Mouse (Mus musculus): ENCODE data around the gene Hist1h2bn. TPM values are rescaled to one million over a fixed set of nuclear protein-coding genes. Genes with fewer than 3 reads are reported as not detected.
"Not testable (repeated sequence)": the region's sequence is repeated elsewhere in the genome, so short reads cannot be mapped to it uniquely, and the experiment has no call there.

The Hist1h2bn gene
- total RNA-seq, 4 experiments from 2014 or later, result 1.6 to 11.3 (median 10.8) TPM

DNA sequence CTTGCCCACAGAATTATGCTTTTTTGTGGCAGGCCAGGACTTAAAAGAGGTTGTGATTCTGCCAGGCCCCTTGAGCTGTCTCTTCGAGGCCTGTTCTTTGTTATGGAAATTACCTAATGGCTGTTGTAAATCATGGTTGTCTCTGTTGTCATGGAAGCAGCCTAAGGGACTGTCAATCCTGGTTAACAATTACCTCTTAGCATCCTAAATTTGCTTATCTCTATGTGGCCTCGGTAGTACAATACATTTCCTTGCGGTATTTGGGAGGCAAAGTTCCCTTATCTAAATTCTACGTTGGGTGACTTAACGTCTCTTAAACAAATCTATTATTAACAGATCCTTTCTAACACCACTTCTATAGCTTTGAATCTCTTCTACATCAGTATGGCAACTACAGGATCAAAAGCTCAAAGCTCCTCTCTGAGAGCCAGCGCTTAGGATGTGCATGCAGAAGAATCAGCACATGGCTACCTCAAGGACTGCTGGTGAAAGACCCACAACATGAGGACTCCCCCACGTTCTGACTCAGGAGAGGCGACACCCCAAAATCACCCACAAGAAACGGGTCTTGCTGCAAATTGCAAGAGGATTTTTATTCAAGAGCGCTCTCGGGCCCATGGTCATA, 25.9 kb upstream of the Hist1h2bn start:
- DNase-seq (ENCODE audit: low spot score in 2 of 2), result no peak

- no peak for DNase-seq (ENCODE audit: low spot score in 2 of 2)
Observed at GRCm38 (mm10) chr13:21729544-21729943, 24.4 kb upstream of the Hist1h2bn start.

GRCm38 (mm10) chr13:21733466-21733865, 20.5 kb upstream of the Hist1h2bn start:
- DNase-seq (ENCODE audit: low spot score in 2 of 2), result no peak

DNA sequence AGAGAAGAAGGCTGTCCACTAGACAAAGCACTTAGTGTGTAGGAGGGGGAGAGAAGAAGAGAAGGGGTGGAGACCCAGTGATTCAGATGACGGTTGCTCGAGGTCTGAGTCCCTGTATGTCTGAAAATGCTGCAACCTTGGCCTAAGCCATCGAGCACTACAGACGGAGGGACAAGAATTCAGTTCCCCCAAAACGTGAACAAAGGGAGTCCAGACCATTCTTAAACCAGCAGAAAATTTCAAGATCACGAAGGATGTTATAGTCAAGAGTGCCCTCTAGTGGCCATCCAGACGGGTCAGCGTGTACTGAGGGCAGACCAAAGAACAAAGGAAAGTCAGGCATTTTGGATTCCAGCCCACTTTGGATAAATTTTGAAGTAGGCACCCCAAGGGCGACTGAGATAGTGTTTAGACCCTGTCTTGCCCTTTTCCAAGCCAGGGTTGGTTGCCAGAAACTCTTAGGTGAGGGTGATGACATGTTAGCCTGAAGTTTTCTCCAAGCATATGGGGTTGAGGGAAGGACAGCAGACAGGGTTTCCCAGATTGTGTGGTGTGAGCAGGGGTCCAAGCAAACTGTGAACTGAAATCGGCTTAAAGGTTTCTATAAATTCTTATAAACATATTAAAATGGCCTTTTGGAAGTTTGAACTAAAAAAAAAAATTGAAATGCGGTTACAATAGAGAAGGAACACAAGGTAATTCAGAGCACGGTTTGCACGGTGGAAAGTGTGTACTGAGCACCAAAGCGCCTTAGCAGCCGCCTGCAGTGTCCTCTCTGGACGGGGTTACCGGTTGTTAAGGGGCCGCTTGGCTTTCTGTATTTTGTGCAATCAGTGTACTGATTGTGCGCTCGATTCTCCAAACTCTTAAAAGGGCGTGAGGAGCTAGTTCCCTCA, 19.7 kb upstream of the Hist1h2bn start:
- DNase-seq (ENCODE audit: low spot score in 2 of 2), result peak in 1 of 2 experiments; percentile 55

- peak; percentile 59 to 69 for DNase-seq (ENCODE audit: low spot score in 2 of 2)
Observed at GRCm38 (mm10) chr13:21734906-21735767, 18.8 kb upstream of the Hist1h2bn start, which contains the start of gene Hist1h4j. Gene Hist1h4j (plus strand): TSS chr13:21735064.

DNA sequence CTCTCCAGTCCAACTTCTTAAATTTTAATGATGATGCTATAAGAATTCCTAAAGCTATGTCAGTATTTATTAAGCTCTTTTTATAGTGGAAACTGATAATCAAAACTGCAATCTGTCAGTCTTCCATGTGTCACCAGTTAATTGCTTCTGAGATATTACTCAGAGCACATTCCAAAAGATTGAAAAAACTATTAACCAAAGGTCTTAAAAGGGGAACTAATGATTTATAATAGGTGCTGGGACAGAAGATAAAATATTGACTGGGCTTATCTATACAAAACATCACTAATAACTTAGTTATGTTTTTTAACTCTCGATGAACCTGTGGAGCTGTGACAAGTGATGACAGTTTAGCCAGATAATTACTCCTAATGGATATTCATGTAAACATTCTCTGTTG, 8.9 kb upstream of the Hist1h2bn start:
- DNase-seq (ENCODE audit: low spot score in 2 of 2), result no peak

- no peak for DNase-seq (ENCODE audit: low spot score in 2 of 2)
Observed at GRCm38 (mm10) chr13:21749387-21750158, 4.3 kb upstream of the Hist1h2bn start.

- peak; percentile 90 to 95 for DNase-seq (ENCODE audit: low spot score in 2 of 2)
Observed at GRCm38 (mm10) chr13:21750159-21751017, 3.5 kb upstream of the Hist1h2bn start, which contains the start of gene Hist1h4k. Gene Hist1h4k (minus strand): TSS chr13:21750505.

- DNase-seq (ENCODE audit: low spot score in 2 of 2), result no peak
Observed at GRCm38 (mm10) chr13:21751417-21751816, 2.5 kb upstream of the Hist1h2bn start.

- no peak for DNase-seq (ENCODE audit: low spot score in 2 of 2)
Observed at GRCm38 (mm10) chr13:21751827-21752226, 2.1 kb upstream of the Hist1h2bn start.

DNA sequence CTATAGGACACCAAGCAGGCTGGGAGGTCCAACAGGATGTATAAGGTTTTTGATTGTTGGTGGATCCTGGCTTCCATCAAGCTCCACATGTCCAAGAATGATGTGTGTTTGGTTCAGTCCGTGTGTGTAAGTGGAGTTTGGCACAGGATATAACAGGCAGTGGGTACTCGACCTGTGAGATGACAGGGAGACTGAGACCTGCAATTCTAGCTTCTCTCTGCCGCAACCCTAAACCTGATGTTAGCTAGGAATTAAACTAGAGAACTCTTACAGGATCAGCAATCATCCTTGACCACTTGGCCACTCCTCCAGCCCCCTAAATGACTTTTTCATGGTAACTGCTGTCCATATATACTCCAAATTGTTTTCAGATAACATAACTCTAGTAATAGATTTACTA, 1.6 kb upstream of the Hist1h2bn start:
- no peak for DNase-seq (ENCODE audit: low spot score in 2 of 2)

DNA sequence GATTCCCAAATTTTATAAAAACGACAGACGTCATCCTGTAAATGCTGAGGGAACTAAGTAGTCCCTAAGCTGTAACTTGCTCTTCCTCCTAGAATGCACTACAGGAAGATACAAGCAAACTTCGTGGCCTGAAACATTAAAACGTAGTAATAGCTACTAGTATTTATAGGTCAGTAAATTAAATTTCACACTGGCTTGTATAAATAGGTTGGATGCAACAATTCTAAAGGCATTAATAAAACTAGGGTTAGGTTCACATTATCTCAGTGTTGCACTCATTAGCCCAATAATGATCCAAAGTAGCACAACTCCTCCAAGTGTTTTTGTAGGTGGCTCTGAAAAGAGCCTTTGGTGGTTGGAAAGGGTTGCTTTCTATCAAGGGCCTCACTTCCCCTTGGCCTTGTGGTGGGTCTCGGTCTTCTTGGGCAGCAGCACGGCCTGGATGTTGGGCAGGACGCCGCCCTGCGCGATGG, 836 bp upstream of the Hist1h2bn start:
- peak in 1 of 2 experiments; percentile 9 for DNase-seq (ENCODE audit: low spot score in 2 of 2)

DNA sequence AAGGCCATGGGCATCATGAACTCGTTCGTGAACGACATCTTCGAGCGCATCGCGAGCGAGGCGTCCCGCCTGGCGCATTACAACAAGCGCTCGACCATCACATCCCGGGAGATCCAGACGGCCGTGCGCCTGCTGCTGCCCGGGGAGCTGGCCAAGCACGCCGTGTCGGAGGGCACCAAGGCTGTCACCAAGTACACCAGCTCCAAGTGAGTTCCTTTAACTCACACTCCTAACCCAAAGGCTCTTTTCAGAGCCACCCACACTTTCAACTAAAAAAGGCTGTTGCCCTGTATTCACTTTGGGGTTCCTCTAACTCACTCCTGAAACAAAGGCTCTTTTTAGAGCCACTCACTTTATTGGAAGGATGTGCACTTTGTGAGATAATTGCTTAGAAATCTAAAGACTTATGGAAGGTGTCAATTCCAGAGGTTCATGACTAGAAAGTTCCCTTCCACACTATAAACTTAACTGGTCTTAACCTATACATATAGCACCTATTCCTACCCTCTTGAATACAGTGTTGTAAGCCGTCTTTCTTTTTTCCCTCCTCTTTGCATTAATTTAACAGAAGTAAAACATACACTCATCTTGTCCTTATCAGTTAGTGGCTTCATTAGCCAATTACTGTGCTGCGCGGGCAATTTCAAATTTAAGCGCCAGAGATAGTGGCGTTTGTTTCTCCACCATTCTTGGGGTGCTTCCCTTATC, 525 bp downstream of the Hist1h2bn start:
- not testable (repeated sequence) for DNase-seq (ENCODE audit: low spot score in 2 of 2)

GRCm38 (mm10) chr13:21755707-21756106, 1.8 kb downstream of the Hist1h2bn start:
- no peak for DNase-seq (ENCODE audit: low spot score in 2 of 2)

DNA sequence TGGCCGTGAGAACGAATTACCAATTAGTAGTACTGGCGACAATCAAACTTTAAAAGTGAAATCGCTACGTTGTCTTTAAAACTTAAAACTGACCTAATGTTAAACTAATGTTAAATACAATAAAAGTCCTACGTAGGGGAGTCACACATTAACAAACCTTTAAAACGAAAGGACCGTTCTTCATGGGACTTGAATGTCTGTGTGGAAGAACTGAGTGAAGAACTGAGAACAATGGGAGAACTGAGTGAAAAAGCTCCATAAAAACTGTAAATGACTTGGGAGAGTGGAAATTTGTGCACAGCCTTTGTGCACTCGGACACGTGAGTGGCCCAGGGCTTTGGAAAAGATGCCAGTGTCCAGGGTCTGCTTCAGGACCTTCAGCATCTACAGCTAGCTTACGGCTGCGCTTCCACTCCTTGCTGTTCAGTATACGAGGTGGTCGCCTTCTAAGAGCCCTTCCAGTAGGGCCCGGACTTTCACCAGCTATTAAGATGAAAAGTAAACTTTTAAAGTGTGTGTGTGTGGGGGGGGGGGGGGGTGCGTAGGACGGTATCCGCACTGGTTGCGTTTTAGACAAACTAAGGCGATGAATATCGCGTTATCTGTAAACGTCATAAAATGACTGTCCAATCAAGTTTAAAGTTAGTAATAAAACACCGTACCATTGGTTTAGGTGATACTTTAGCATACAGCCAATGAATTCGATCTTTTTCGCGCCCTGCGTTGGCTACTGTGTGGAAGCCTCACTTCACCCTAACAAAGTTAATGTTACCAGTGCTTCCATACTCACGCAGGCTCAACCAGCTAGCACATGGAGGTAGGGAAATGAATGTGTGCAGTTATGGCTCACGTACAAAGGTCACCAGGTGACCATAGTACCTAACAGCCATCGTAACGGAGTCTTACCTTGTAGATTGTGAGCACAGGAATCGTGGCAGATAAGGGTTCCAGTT, 25.2 kb downstream of the Hist1h2bn start:
- peak; percentile 49 to 58 for DNase-seq (ENCODE audit: low spot score in 2 of 2)

GRCm38 (mm10) chr13:21779767-21780731, 26.1 kb downstream of the Hist1h2bn start, which contains the start of gene Hist1h1b:
Gene Hist1h1b (minus strand): TSS chr13:21780625.
- peak; percentile 30 to 32 for DNase-seq (ENCODE audit: low spot score in 2 of 2)

Measured in left cerebral cortex, adult 8-10 months (tissue).